Mouse (Mus musculus) small intestine, adult 2 months (tissue): ENCODE measurements at regions not wholly inside any gene's neighbourhood (a gene's known extent, or its start where the extent isn't known, plus 50 kb on each side); places are given as distances from the start of the nearest gene placed in this dataset.

Experiments used
- CTCF ChIP-seq: fragments of 200-500 bp; IDR thresholded peaks from 2 replicates; pipeline ENCODE4 v1.5.1; 2012; ENCODE audit warnings: low read depth, mild to moderate bottlenecking, control low read depth, inconsistent platforms, low read length, moderate library complexity, mixed read lengths; ENCODE audit not compliant: insufficient replicate concordance, insufficient read length; ENCODE audit errors: extremely low read depth
- POLR2A ChIP-seq: fragments of 200-500 bp; IDR thresholded peaks from 2 replicates; pipeline ENCODE4 v1.6.1; 2012; ENCODE audit warnings: low read depth, mild to moderate bottlenecking, control low read depth, inconsistent platforms, low read length, moderate library complexity

- TF ChIP-seq CTCF (no peak), POLR2A (no peak)
Observed at GRCm38 (mm10) chr10:98701285-98701684, 212.9 kb upstream of the Atp2b1 start.
